Mouse (Mus musculus): ENCODE data around the gene Tpd52l2.

The Tpd52l2 gene

DNA sequence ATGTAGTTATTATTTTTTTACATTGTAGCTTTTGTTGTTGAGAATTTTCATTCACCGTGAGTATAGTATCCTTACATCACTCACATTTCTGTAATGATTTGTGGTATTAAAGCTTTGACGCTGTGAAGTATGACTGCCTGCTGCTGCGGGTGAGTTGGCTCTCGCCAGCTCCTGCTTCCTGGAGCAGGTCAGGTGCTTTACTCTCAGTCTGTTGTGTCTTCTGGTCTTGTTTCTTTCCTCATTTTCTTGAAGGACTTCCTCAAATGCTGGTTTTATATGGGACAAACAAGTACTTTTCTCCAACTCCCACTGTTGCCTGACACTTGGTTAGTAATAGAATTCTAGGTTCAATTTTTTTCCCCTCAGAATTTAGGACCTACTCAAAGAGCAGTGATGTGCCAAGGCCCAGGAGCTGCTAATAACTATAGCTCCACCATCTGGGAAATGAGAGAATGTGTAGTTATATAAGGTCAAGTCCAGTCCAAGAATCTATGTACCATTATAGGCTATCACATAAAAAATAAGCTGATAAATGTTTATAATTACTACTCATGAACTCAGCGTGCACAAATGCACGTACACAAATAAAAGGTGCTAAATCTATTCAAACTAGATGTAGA is 44.9 kb downstream of the Tpd52l2 start:
- no peak for DNase-seq

DNA sequence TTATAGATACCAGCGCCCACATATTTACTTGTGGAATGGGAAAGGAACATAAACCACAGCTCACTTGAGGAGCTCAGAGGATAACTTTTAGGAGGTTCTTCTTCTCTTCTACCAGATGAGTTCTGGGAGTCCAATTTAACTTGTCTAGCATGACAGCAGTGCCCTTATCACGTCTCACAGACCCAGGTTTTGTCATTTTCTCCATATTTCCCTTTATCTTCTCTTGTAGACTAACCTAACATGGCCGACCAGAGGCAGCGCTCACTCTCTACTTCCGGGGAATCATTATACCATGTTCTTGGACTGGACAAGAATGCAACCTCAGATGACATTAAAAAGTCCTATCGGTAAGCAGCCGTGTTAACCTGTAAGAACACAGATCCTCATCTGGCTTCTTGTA is 49.2 kb downstream of the Tpd52l2 start:
- DNase-seq, result no peak

DNA sequence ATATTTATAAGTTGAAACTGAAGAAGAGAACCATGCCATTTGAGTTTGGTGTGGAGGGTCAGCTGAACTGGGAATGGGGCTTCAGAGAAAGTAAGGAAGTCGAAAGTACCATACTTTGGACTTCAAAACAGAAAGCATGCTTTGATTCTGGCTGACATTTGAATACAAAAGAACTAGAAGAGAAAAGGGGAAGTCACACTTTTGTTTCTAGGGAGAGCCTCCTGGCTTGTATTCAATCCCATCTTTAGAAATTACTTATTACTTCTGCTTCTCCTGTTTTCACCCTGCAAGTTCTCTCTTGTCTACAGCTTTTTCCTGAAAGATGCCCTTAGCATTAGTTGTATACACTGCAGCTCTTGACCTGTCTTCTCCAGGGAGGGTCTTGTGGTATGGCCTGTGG is 51.3 kb downstream of the Tpd52l2 start:
- no peak for DNase-seq

DNA sequence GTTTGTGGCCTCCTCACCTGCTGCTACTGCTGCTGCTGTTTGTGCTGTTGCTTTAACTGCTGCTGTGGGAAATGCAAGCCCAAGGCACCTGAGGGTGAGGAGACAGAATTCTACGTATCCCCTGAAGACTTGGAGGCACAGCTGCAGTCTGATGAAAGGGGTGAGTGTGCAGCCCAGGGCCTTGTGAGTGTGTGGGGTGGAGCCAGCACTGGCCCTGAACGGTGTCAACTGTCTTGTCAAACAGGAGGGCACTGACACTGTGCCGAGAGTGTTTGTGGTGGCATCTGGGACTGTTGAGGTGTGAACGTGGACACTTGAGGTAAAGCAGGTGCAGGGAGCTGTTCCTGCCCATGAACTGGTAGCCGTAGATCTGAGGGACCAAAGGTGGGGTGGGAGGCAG is 51.7 kb downstream of the Tpd52l2 start:
- DNase-seq, result no peak

DNA sequence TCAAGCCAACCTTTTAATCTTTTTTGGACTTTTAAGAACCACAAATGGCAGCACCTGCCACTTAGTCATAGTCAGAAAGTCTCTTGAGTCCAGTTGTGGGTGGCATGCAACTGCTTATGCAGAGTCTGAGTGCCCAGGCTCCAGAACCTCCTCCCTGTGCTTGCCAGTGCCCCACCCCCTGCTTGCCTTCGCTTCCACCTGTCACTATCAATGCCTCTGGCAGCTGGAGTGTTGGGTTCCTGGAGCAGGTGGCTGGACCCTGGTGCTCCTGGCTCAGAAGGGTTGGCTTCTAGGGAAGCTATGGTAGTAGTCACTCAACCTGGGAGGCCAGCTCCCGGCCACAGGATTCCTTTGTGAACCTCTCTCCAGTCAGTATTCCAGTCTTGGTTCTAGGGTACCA is 53.3 kb downstream of the Tpd52l2 start:
- DNase-seq, result no peak

DNA sequence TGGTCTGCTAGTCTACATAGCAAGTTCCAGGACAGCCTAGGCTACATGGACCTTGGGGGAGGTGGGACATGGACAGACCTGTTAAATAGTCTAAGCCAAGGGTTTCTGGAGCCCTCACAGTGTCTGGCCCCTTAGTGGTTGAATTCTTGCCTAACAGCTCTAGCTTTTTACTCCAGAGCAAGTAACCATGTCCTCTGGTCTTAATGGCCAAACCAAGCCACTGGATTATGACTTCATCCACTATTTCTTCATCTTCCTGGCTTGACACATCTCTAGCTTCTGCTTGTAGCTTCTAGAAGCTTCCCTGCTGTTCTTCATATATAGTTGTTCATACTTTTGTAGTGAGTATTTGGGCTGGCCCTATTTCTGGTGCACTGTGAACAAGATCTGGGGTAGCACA is 56.8 kb downstream of the Tpd52l2 start:
- no peak for DNase-seq

DNA sequence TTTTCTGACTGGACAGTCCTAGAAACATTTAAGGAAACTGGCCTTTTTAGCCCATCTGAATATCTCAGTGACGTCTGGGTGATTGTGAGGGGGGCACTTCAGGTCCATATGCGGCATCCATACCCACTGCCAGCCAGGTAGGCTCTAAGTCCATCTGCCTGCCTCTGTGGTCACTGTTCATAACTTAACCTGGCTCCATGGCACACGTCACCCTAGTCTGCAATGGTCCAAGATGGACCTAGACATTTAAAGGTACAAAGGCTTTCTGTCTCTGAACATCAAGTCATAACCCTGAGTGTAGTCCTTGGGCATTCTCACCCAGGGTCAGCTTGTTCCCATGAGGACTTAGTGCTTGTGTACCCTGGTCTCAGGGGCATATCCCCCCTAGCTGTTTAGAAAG is 70.4 kb downstream of the Tpd52l2 start:
- DNase-seq, result no peak

Data from cerebellum, postnatal 25 days (tissue).